14 mouse cellular contexts compared by ENCODE assay signal in genomic region chr7:100951903-100952302, GRCm38 (mm10). TPM values are rescaled to one million over a fixed set of nuclear protein-coding genes. Genes with fewer than 3 reads are reported as not detected.
DNase-seq lines count a peak whose midpoint lies in the region; TF ChIP-seq lines count a peak whose summit lies in the region.
"Had no signal": no experiment of that assay in that cellular context is flagged by ENCODE, and none has a peak within 500 bp of the region (broad histone marks: within the 10 kb centered on the region; RNA-seq: fewer than 3 reads in every experiment).

No protein-coding gene starts in this region.

- no peak for TF ChIP-seq CTCF in gastrocnemius, adult 2 months (IDR thresholded peaks at IDR 0.05)

- intact Hi-C loops in gastrocnemius, adult 2 months (cut with DNase I): no loop called here

- no peak overlapping the region for H3K4me3 ChIP-seq in gastrocnemius, adult 2 months
- H3K4me3 ChIP-seq: forebrain, embryonic 12.5 days; heart, adult 2 months; limb, embryonic 12.5 days had no signal

- H3K27ac ChIP-seq in gastrocnemius, adult 2 months: peak overlapping the region; percentile 63; the same call in 1 of the 2 replicates
- H3K27ac ChIP-seq: forebrain, embryonic 12.5 days; heart, adult 2 months; limb, embryonic 12.5 days had no signal

- DNase-seq in gastrocnemius, adult 2 months: peak; percentile 22
- no peak for DNase-seq in gastrocnemius, adult 18-20 months (ENCODE audit: low spot score)
- DNase-seq in kidney, postnatal 10 days: peak; percentile 62
- DNase-seq in kidney, adult 18-20 months: no peak
- DNase-seq in brain, adult 2 months (ENCODE audit: low read depth, low spot score): peak; percentile 19
- peak; percentile 45 for DNase-seq in lung, postnatal 36 days
- no peak for DNase-seq in thymus, postnatal 4 days
- DNase-seq in cerebellum, postnatal 25 days: no peak
- DNase-seq: adrenal gland, adult 2 months; cerebellum, adult 11 months; kidney, postnatal 36 days had no signal

RNA-seq across cellular contexts. Expression of gene Arhgef17, which starts 20.0 kb away (rescaled TPM):
- 10 to 100 TPM; 20.9 to 33.3 TPM for total RNA-seq in gastrocnemius, adult 2 months (2021)
- total RNA-seq in gastrocnemius, adult 18-20 months (2021): 10 to 100 TPM; 32.1 to 35.5 TPM

RNA-seq across cellular contexts. Expression of gene P2ry6, which starts 22.5 kb away (rescaled TPM):
- total RNA-seq in gastrocnemius, adult 2 months (2021): 1 to 10 TPM in 1 of 2 experiments, under 1 TPM in 1; 0.82 to 1.4 TPM
- total RNA-seq in gastrocnemius, adult 18-20 months (2021): under 1 TPM; 0.59 to 0.90 TPM

Comparison
In these comparisons a context has a peak if more than half of its experiments do, and no peak if none do; other contexts are left out.
1. DNase-seq: peak in gastrocnemius, adult 2 months (single experiment), kidney, postnatal 10 days (single experiment), brain, adult 2 months (single experiment) and lung, postnatal 36 days (single experiment); none in gastrocnemius, adult 18-20 months (single experiment), kidney, adult 18-20 months (single experiment), thymus, postnatal 4 days (single experiment) and cerebellum, postnatal 25 days (0 of 2).